In the genomic region with DNA sequence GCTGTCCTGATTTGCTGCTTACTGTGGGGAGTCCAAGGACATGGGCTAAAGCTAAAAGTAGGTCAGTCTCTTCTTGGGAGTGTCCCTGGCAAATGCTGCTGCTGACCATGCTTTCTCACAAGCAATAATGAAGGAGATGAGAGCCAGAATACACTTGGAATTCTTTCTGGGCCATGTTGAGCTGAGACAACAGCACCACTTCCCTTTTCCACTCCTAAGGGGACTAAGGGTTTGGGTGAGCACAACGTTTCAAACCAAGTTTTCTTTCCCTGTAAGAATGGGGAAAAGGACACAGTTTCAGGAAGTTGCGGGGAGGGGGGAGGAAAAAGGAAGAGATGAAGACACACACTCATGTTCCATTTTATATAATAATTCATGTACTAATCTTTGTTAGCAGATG, we compare ENCODE assay signal across 22 mouse cellular contexts. TPM values are rescaled to one million over a fixed set of nuclear protein-coding genes. Genes with fewer than 3 reads are reported as not detected.
DNase-seq lines count a peak whose midpoint lies in the region; TF ChIP-seq lines count a peak whose summit lies in the region.
"Had no signal": no experiment of that assay in that cellular context is flagged by ENCODE, and none has a peak within 500 bp of the region (broad histone marks: within the 10 kb centered on the region; RNA-seq: fewer than 3 reads in every experiment).

No protein-coding gene starts in this region.

- H3K36me3 ChIP-seq in macrophage (ENCODE audit: inconsistent target), result no peaks in the 10 kb centered on the region
- H3K36me3 ChIP-seq in splenic B cell, adult 2 months (ENCODE audit: control insufficient read depth, insufficient read depth, low read length, poor library complexity, severe bottlenecking), result no peaks in the 10 kb centered on the region
- H3K36me3 ChIP-seq in hindbrain, embryonic 10.5 days, result no peaks in the 10 kb centered on the region
- H3K36me3 ChIP-seq: liver, embryonic 12.5 days; neural tube, embryonic 12.5 days had no signal

- peaks cover 14% of the 10 kb centered on the region; the same call in 1 of the 2 replicates for H3K79me2 ChIP-seq in macrophage (ENCODE audit: inconsistent target)

- TF ChIP-seq CTCF in bone marrow macrophage, adult 2 months (IDR thresholded peaks at IDR 0.05; ENCODE audit: low read depth, low read length), result no peak

- peak; percentile 92 for DNase-seq in heart, adult 11 months
- DNase-seq in heart, adult 8-10 months (ENCODE audit: low spot score), result no peak
- DNase-seq in splenic B cell, adult 2 months (ENCODE audit: low read depth, low spot score), result peak; percentile 21
- DNase-seq in hindbrain, embryonic 10.5 days (ENCODE audit: low spot score), result no peak
- no peak for DNase-seq in cerebellum, postnatal 10 days
- DNase-seq: adrenal gland, adult 2 months; cerebellum, adult 2 months; cerebellum, postnatal 25 days; gastrocnemius, postnatal 14 days; heart, postnatal 10 days; kidney, adult 2 months; kidney, postnatal 4 days; left cerebral cortex, postnatal 4 days; liver, postnatal 0 days; lung, postnatal 36 days; right cerebral cortex, adult 18-20 months; thymus, postnatal 4 days had no signal

- H3K9me3 ChIP-seq in hindbrain, embryonic 10.5 days, result no peaks in the 10 kb centered on the region
- H3K9me3 ChIP-seq: liver, embryonic 12.5 days; neural tube, embryonic 12.5 days had no signal

- H3K27me3 ChIP-seq in splenic B cell, adult 2 months (ENCODE audit: control insufficient read depth, insufficient read depth, low read length, poor library complexity, severe bottlenecking), result no peaks in the 10 kb centered on the region; the same call in 1 of the 2 replicates
- H3K27me3 ChIP-seq in hindbrain, embryonic 10.5 days (ENCODE audit: insufficient read depth, poor library complexity, severe bottlenecking), result peaks cover 10% of the 10 kb centered on the region; the same call in 1 of the 2 replicates

- no peak overlapping the region for H3K4me3 ChIP-seq in bone marrow macrophage, adult 2 months (ENCODE audit: insufficient read depth, low read length)
- H3K4me3 ChIP-seq in macrophage (ENCODE audit: inconsistent target), result no peak overlapping the region
- H3K4me3 ChIP-seq in hindbrain, embryonic 10.5 days, result no peak overlapping the region
- H3K4me3 ChIP-seq: liver, embryonic 12.5 days; neural tube, embryonic 12.5 days had no signal

- peaks cover 30% of the 10 kb centered on the region for H3K4me1 ChIP-seq in bone marrow macrophage, adult 2 months (ENCODE audit: control insufficient read depth, insufficient read depth, low read length)
- H3K4me1 ChIP-seq in hindbrain, embryonic 10.5 days (replicated peaks), result peaks cover 13% of the 10 kb centered on the region
- H3K4me1 ChIP-seq: liver, embryonic 12.5 days; neural tube, embryonic 12.5 days had no signal

- 0% methylated on average over 1 of the region's 2 CpGs for WGBS in macrophage (ENCODE audit: missing documents)
- WGBS in hindbrain, embryonic 10.5 days, result 54% methylated on average over 2 of the region's 2 CpGs

- TF ChIP-seq POLR2A in bone marrow macrophage, adult 2 months (IDR thresholded peaks at IDR 0.05; ENCODE audit: borderline replicate concordance, low read depth, low read length), result no peak

- peak overlapping the region; percentile 80 for H3K27ac ChIP-seq in bone marrow macrophage, adult 2 months (ENCODE audit: insufficient read depth, low read depth, low read length)
- H3K27ac ChIP-seq in macrophage, result 0 out of 2 replicates have a peak overlapping the region, but pooled peaks have one; percentile 19
- no peak overlapping the region for H3K27ac ChIP-seq in hindbrain, embryonic 10.5 days
- H3K27ac ChIP-seq: kidney, postnatal 0 days; liver, embryonic 12.5 days; neural tube, embryonic 12.5 days had no signal

RNA-seq across cellular contexts. Expression of gene Antxr2, which starts 3.4 kb away (rescaled TPM):
- total RNA-seq in heart, adult 8-10 months (2022), result 10 to 100 TPM; 72.7 to 80.8 (median 76.4) TPM
- polyA plus RNA-seq in bone marrow macrophage, adult 2 months (2012; ENCODE audit: insufficient read depth, insufficient read length, missing spikeins), result 35.8 and 42.0 TPM in 2 replicates
- 100 to 1,000 TPM in 4 of 26 experiments, 10 to 100 TPM in 22; 10.5 to 159 (median 48.2) TPM for total RNA-seq in macrophage (2018; cell fraction: chromatin; rRNA removed)
- total RNA-seq in macrophage (2018; cell fraction: cytosol; rRNA removed), result 10 to 100 TPM; 20.2 to 67.7 (median 39.9) TPM
- total RNA-seq in macrophage (2018; cell fraction: nucleus; rRNA removed), result 10 to 100 TPM; 26.7 to 86.5 (median 42.8) TPM
- polyA plus RNA-seq in macrophage (2018), result 32.9 to 50.1 TPM (median 44.9 TPM) in 3 replicates
- polyA plus RNA-seq in hindbrain, embryonic 10.5 days (2016; fragmentation: Nextera tagmentation; extraction: Ambion mirVana), result 10.1 and 12.5 TPM in 2 replicates

Comparison
In these comparisons a context has a peak if more than half of its experiments do, and no peak if none do; other contexts are left out.
1. DNase-seq: peak in heart, adult 11 months (single experiment) and splenic B cell, adult 2 months (single experiment); none in heart, adult 8-10 months (single experiment), hindbrain, embryonic 10.5 days (single experiment) and cerebellum, postnatal 10 days (0 of 2).